Mouse (Mus musculus): Measurements from ENCODE around the gene Ccdc169. TPM values are rescaled to one million over a fixed set of nuclear protein-coding genes. Genes with fewer than 3 reads are reported as not detected.

Ccdc169 gene
- polyA plus RNA-seq, 1 experiment from 2014 or later, result not detected

Small RNAs within 50 kb of the gene (microRNA-seq; reads per million reads assigned to microRNA genes)
- not detected for gene Gm22029

Other genes starting within 250 kb of the Ccdc169 start
- gene Sertm1, start 221.5 kb upstream of the Ccdc169 start, polyA plus RNA-seq (2014; fragmentation: Nextera tagmentation; extraction: Ambion mirVana), result 1.4 and 1.5 TPM in 2 replicates
- gene Ccna1, start 81.8 kb upstream of the Ccdc169 start, polyA plus RNA-seq (2014; fragmentation: Nextera tagmentation; extraction: Ambion mirVana), result 2.7 and 3.4 TPM in 2 replicates
- 17.7 and 22.2 TPM in 2 replicates for gene Spg20, start 25.2 kb upstream of the Ccdc169 start, polyA plus RNA-seq (2014; fragmentation: Nextera tagmentation; extraction: Ambion mirVana)
- not detected in 2 replicates for gene Sohlh2, start 44.7 kb downstream of the Ccdc169 start, polyA plus RNA-seq (2014; fragmentation: Nextera tagmentation; extraction: Ambion mirVana)
- gene Dclk1, start 105.0 kb downstream of the Ccdc169 start, polyA plus RNA-seq (2014; fragmentation: Nextera tagmentation; extraction: Ambion mirVana), result 140 and 192 TPM in 2 replicates